Mouse (Mus musculus): ENCODE measurements around the gene Camk2n1. TPM values are rescaled to one million over a fixed set of nuclear protein-coding genes. Genes with fewer than 3 reads are reported as not detected.

Camk2n1 gene
- polyA plus RNA-seq, 1 experiment from 2014 or later: 2.7 TPM

- no peaks in the 10 kb centered on the region for H3K36me3 ChIP-seq (replicated peaks; ENCODE audit: control insufficient read depth, insufficient read depth, low read depth, low read length)
- no peak overlapping the region for H3K4me3 ChIP-seq (ENCODE audit: low read depth, low read length)
- H3K27ac ChIP-seq (replicated peaks; ENCODE audit: low read depth, low read length): no peak overlapping the region
- no peaks in the 10 kb centered on the region for H3K9me3 ChIP-seq (replicated peaks; ENCODE audit: control insufficient read depth, low read length)
- DNase-seq (ENCODE audit: low spot score) (no peak), ATAC-seq (replicated peaks; ENCODE audit: insufficient number of reproducible peaks, low FRiP score, low TSS enrichment, low read depth) (no peak)
- WGBS: 83% methylated on average over 21 of the region's 21 CpGs
- no peak overlapping the region for H3K9ac ChIP-seq (replicated peaks; ENCODE audit: low read length)
- H3K4me1 ChIP-seq (ENCODE audit: control insufficient read depth, insufficient read depth, low read length): peaks cover 2% of the 10 kb centered on the region; the same call in 1 of the 2 replicates
- peaks cover 6% of the 10 kb centered on the region for H3K27me3 ChIP-seq (ENCODE audit: control insufficient read depth, insufficient read depth, low read length)
- no peak overlapping the region for H3K4me2 ChIP-seq (ENCODE audit: low read depth, low read length)
Observed at GRCm38 (mm10) chr4:138499856-138500645, 45.9 kb downstream of the Camk2n1 start.

- DNase-seq (ENCODE audit: low spot score) (no peak), ATAC-seq (replicated peaks; ENCODE audit: insufficient number of reproducible peaks, low FRiP score, low TSS enrichment, low read depth) (no peak)
- no peak overlapping the region for H3K4me3 ChIP-seq (ENCODE audit: low read depth, low read length)
- H3K9ac ChIP-seq (replicated peaks; ENCODE audit: low read length): no peak overlapping the region
- H3K36me3 ChIP-seq (replicated peaks; ENCODE audit: control insufficient read depth, insufficient read depth, low read depth, low read length): no peaks in the 10 kb centered on the region
- no peaks in the 10 kb centered on the region for H3K9me3 ChIP-seq (replicated peaks; ENCODE audit: control insufficient read depth, low read length)
- no peak overlapping the region for H3K27ac ChIP-seq (replicated peaks; ENCODE audit: low read depth, low read length)
- 81% methylated on average over 5 of the region's 5 CpGs for WGBS
- H3K27me3 ChIP-seq (ENCODE audit: control insufficient read depth, insufficient read depth, low read length): peaks cover 6% of the 10 kb centered on the region
- H3K4me2 ChIP-seq (ENCODE audit: low read depth, low read length): no peak overlapping the region
- H3K4me1 ChIP-seq (ENCODE audit: control insufficient read depth, insufficient read depth, low read length): 0 out of 2 replicates have a peak, but pooled peaks cover 2% of the 10 kb centered on the region
Observed at GRCm38 (mm10) chr4:138501048-138501447, 46.9 kb downstream of the Camk2n1 start.

GRCm38 (mm10) chr4:138504632-138505101 is 50.6 kb downstream of the Camk2n1 start:
- Histone ChIP-seq H3K27ac (replicated peaks; ENCODE audit: low read depth, low read length) (no peak overlapping the region), H3K27me3 (ENCODE audit: control insufficient read depth, insufficient read depth, low read length) (peaks cover 6% of the 10 kb centered on the region), H3K9ac (replicated peaks; ENCODE audit: low read length) (no peak overlapping the region), H3K4me3 (ENCODE audit: low read depth, low read length) (no peak overlapping the region), H3K4me2 (ENCODE audit: low read depth, low read length) (peak overlapping the region; percentile 10; the same call in 1 of the 2 replicates), H3K9me3 (replicated peaks; ENCODE audit: control insufficient read depth, low read length) (no peaks in the 10 kb centered on the region), H3K36me3 (replicated peaks; ENCODE audit: control insufficient read depth, insufficient read depth, low read depth, low read length) (no peaks in the 10 kb centered on the region), H3K4me1 (ENCODE audit: control insufficient read depth, insufficient read depth, low read length) (0 out of 2 replicates have a peak, but pooled peaks cover 2% of the 10 kb centered on the region)
- DNase-seq (ENCODE audit: low spot score) (peak; percentile 34), ATAC-seq (replicated peaks; ENCODE audit: insufficient number of reproducible peaks, low FRiP score, low TSS enrichment, low read depth) (peak; percentile 70; the same call in 1 of the 2 replicates)
- WGBS: 2% methylated on average over 16 of the region's 16 CpGs

GRCm38 (mm10) chr4:138505171-138505870 is 51.2 kb downstream of the Camk2n1 start:
- Histone ChIP-seq H3K9ac (replicated peaks; ENCODE audit: low read length) (no peak overlapping the region), H3K36me3 (replicated peaks; ENCODE audit: control insufficient read depth, insufficient read depth, low read depth, low read length) (no peaks in the 10 kb centered on the region), H3K9me3 (replicated peaks; ENCODE audit: control insufficient read depth, low read length) (no peaks in the 10 kb centered on the region), H3K27me3 (ENCODE audit: control insufficient read depth, insufficient read depth, low read length) (peaks cover 6% of the 10 kb centered on the region), H3K4me1 (ENCODE audit: control insufficient read depth, insufficient read depth, low read length) (0 out of 2 replicates have a peak, but pooled peaks cover 2% of the 10 kb centered on the region), H3K27ac (replicated peaks; ENCODE audit: low read depth, low read length) (no peak overlapping the region), H3K4me3 (ENCODE audit: low read depth, low read length) (no peak overlapping the region), H3K4me2 (ENCODE audit: low read depth, low read length) (peak overlapping the region; percentile 10; the same call in 1 of the 2 replicates)
- DNase-seq (ENCODE audit: low spot score) (peak; percentile 40), ATAC-seq (replicated peaks; ENCODE audit: insufficient number of reproducible peaks, low FRiP score, low TSS enrichment, low read depth) (peak; percentile 44; the same call in 1 of the 2 replicates)
- WGBS: 3% methylated on average over 10 of the region's 10 CpGs

GRCm38 (mm10) chr4:138507903-138508302 is 53.8 kb downstream of the Camk2n1 start:
- H3K27ac ChIP-seq (replicated peaks; ENCODE audit: low read depth, low read length): no peak overlapping the region
- DNase-seq (ENCODE audit: low spot score): no peak
- H3K27me3 ChIP-seq (ENCODE audit: control insufficient read depth, insufficient read depth, low read length): peaks cover 6% of the 10 kb centered on the region
- 0 out of 2 replicates have a peak, but pooled peaks cover 2% of the 10 kb centered on the region for H3K4me1 ChIP-seq (ENCODE audit: control insufficient read depth, insufficient read depth, low read length)
- H3K9ac ChIP-seq (replicated peaks; ENCODE audit: low read length): no peak overlapping the region
- ATAC-seq (replicated peaks; ENCODE audit: insufficient number of reproducible peaks, low FRiP score, low TSS enrichment, low read depth): no peak
- H3K4me3 ChIP-seq (ENCODE audit: low read depth, low read length): no peak overlapping the region
- H3K4me2 ChIP-seq (ENCODE audit: low read depth, low read length): no peak overlapping the region
- H3K9me3 ChIP-seq (replicated peaks; ENCODE audit: control insufficient read depth, low read length): no peaks in the 10 kb centered on the region
- WGBS: 67% methylated on average over 6 of the region's 6 CpGs
- no peaks in the 10 kb centered on the region for H3K36me3 ChIP-seq (replicated peaks; ENCODE audit: control insufficient read depth, insufficient read depth, low read depth, low read length)

Other genes with a start within 250 kb of the Camk2n1 start
- gene Hp1bp3, start 238.0 kb upstream of the Camk2n1 start, polyA plus RNA-seq (2014; fragmentation: Nextera tagmentation; extraction: Ambion mirVana): 197 and 201 TPM in 2 replicates
- gene Sh2d5, start 203.9 kb upstream of the Camk2n1 start, polyA plus RNA-seq (2014; fragmentation: Nextera tagmentation; extraction: Ambion mirVana): 1.1 and 1.2 TPM in 2 replicates
- 0.31 and 0.33 TPM in 2 replicates for gene Kif17, start 203.9 kb upstream of the Camk2n1 start, polyA plus RNA-seq (2014; fragmentation: Nextera tagmentation; extraction: Ambion mirVana)
- gene Ddost, start 149.6 kb upstream of the Camk2n1 start, polyA plus RNA-seq (2014; fragmentation: Nextera tagmentation; extraction: Ambion mirVana): 249 and 259 TPM in 2 replicates
- gene Pink1, start 128.0 kb upstream of the Camk2n1 start, polyA plus RNA-seq (2014; fragmentation: Nextera tagmentation; extraction: Ambion mirVana): 17.7 and 18.8 TPM in 2 replicates
- gene Cda, start 86.3 kb upstream of the Camk2n1 start, polyA plus RNA-seq (2014; fragmentation: Nextera tagmentation; extraction: Ambion mirVana): 3.5 and 5.7 TPM in 2 replicates
- 0.39 TPM in 1 of 2 replicates, not detected in the other for gene Fam43b, start 57.8 kb upstream of the Camk2n1 start, polyA plus RNA-seq (2014; fragmentation: Nextera tagmentation; extraction: Ambion mirVana)
- gene Mul1, start 19.6 kb upstream of the Camk2n1 start, polyA plus RNA-seq (2014; fragmentation: Nextera tagmentation; extraction: Ambion mirVana): 15.4 and 18.0 TPM in 2 replicates
- gene Vwa5b1, start 181.6 kb downstream of the Camk2n1 start, polyA plus RNA-seq (2014; fragmentation: Nextera tagmentation; extraction: Ambion mirVana): 0.11 and 0.24 TPM in 2 replicates